Mouse (Mus musculus) embryonic fibroblast, embryonic 13.5 days (primary cell): Measurements from ENCODE around the gene Ergic1.

ENCODE experiments used
- CTCF ChIP-seq: IDR thresholded peaks from 2 replicates; pipeline ENCODE4 v1.5.1; 2011; ENCODE audit warnings: mild to moderate bottlenecking, control low read depth, low read length, moderate library complexity, borderline replicate concordance; ENCODE audit not compliant: insufficient read depth
- POLR2A ChIP-seq: IDR thresholded peaks from 2 replicates; pipeline ENCODE4 v1.6.1; 2011; ENCODE audit warnings: low read depth, mild to moderate bottlenecking, control low read depth, low read length, moderate library complexity

DNA sequence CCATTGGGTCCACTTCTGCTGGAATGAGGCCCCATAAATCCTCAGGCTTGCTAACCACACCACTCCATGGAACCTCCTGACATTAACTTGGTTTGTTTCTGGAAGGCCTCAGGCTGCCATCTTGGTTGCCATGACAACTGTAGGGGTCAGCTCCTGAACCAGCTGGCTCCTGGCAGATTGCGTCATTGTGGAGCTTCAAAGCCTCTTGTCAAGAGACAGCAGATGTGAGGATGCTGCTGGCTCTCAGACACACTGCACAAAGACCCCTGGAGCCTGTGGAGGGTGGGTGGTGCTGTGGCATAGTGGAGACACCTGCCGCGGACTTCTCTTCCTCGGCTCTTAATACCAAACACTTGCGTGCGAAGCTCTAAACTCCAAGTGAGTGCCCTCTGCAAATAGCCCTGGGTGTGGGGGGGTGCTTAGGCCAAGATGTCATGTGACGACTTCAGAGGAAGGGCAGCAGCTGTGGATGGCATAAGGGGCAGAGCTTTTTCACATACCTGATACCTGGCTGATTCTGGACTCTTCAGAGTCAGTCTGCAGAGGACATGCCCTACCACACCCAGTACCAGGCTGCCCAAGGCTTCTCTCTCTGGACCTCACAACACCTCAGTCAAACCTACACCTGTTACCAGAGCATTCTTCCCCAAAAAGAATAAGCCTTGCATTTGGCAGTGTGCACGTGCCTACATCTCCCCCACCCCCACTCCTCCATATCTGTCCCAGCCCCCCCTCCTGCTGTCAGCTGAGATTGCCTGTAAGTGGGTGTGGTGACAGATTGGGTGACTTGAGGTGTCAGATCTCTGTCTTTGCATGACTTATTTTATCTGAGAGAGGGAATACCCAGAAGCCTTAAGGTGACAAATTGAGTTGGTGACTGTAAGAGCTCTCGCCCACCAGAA lies 83.5 kb downstream of the Ergic1 start:
- TF ChIP-seq CTCF: no peak
- TF ChIP-seq POLR2A: no peak
